Comparison of ENCODE assay signal across 13 mouse cellular contexts in the genomic region with DNA sequence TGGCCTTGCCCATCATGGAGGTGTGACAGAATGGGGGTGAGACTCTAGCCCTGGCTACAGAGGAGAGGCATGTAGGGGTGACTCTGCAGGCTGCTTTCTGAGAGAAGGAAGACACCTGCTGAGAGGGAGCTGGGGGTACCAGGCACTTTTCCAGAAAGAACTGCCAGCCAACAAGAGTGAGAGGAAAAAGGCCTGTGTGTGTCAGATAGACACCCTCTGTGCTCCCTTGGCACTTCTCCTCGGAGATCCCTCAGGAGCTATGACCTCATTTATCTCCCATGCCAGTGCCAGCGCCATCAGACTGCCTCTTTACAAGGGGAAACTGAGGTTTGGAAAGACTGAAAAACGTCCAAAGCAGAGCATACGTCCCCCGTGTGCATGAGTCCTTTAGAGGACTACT.
A peak's percentile ranks its signal among the peaks of the same experiment; 100 is the strongest.
DNase-seq lines count a peak whose midpoint lies in the region; ATAC-seq and TF ChIP-seq lines count a peak whose summit lies in the region.
"Had no signal": no experiment of that assay in that cellular context is flagged by ENCODE, and none has a peak within 500 bp of the region (broad histone marks: within the 10 kb centered on the region; RNA-seq: fewer than 3 reads in every experiment).

No protein-coding gene starts in this region.

- no peaks in the 10 kb centered on the region for H3K27me3 ChIP-seq in heart, adult 2 months (ENCODE audit: control insufficient read depth, insufficient read depth, low read length)
- H3K27me3 ChIP-seq in intestine, embryonic 16.5 days (replicated peaks; ENCODE audit: control insufficient read depth, insufficient read depth, low read length), result no peaks in the 10 kb centered on the region

- H3K4me2 ChIP-seq in intestine, embryonic 16.5 days (ENCODE audit: low read depth, low read length), result no peak overlapping the region
- H3K4me2 ChIP-seq: liver, embryonic 11.5 days had no signal

- TF ChIP-seq CTCF in heart, adult 2 months (IDR thresholded peaks at IDR 0.05), result no peak

- no peak overlapping the region for H3K4me3 ChIP-seq in heart, adult 2 months
- no peak overlapping the region for H3K4me3 ChIP-seq in brown adipose tissue, adult 24 weeks (ENCODE audit: insufficient read depth, low read depth, low read length)
- H3K4me3 ChIP-seq in intestine, embryonic 16.5 days (ENCODE audit: low read length), result no peak overlapping the region
- H3K4me3 ChIP-seq: megakaryocyte, embryonic 14.5 days had no signal

- no peak for ATAC-seq in intestine, embryonic 16.5 days
- ATAC-seq: activated CD4-positive, CD25-positive, alpha-beta regulatory T cell, adult 4 months; lung, postnatal 0 days had no signal

- no peaks in the 10 kb centered on the region for H3K36me3 ChIP-seq in heart, adult 2 months (ENCODE audit: control insufficient read depth, insufficient read depth, low read length)
- H3K36me3 ChIP-seq in intestine, embryonic 16.5 days (ENCODE audit: control insufficient read depth, insufficient read depth, low read length), result no peaks in the 10 kb centered on the region

- no peak overlapping the region for H3K27ac ChIP-seq in heart, adult 2 months
- 0 out of 2 replicates have a peak overlapping the region, but pooled peaks have one; percentile 45 for H3K27ac ChIP-seq in brown adipose tissue, adult 24 weeks (replicated peaks; ENCODE audit: low read depth, low read length)
- H3K27ac ChIP-seq in intestine, embryonic 16.5 days (ENCODE audit: low read length), result no peak overlapping the region

- 52% methylated on average over 5 of the region's 5 CpGs for WGBS in heart, adult 2 months
- WGBS in intestine, embryonic 16.5 days, result 51% methylated on average over 5 of the region's 5 CpGs

- no peak for TF ChIP-seq POLR2A in heart, adult 2 months (IDR thresholded peaks at IDR 0.05; ENCODE audit: insufficient read depth, low read depth, low read length)

- DNase-seq in heart, adult 11 months, result peak; percentile 90
- DNase-seq in heart, adult 2 months, result no peak
- DNase-seq in layer of hippocampus, adult 11-12 months (ENCODE audit: low spot score), result peak; percentile 41
- DNase-seq in layer of hippocampus, postnatal 25 days (ENCODE audit: extremely low spot score in 1 of 2, low spot score in 1 of 2), result no peak
- peak; percentile 70 for DNase-seq in adipocyte (ENCODE audit: low spot score)
- DNase-seq: gastrocnemius, postnatal 36 days; kidney, adult 9 months had no signal

- no peak overlapping the region for H3K9ac ChIP-seq in heart, adult 2 months (ENCODE audit: low read depth, low read length)
- no peak overlapping the region; the same call in 1 of the 2 replicates for H3K9ac ChIP-seq in intestine, embryonic 16.5 days (ENCODE audit: low read depth, low read length)

- H3K9me3 ChIP-seq in intestine, embryonic 16.5 days (ENCODE audit: control insufficient read depth, low read length), result no peaks in the 10 kb centered on the region
- H3K9me3 ChIP-seq: megakaryocyte, embryonic 14.5 days had no signal

- intact Hi-C loops in heart, adult 2 months (cut with DNase I), result no loop called here

- peaks cover 19% of the 10 kb centered on the region for H3K4me1 ChIP-seq in heart, adult 2 months (ENCODE audit: control insufficient read depth, insufficient read depth, low read length)
- H3K4me1 ChIP-seq in brown adipose tissue, adult 24 weeks (ENCODE audit: control insufficient read depth, insufficient read depth, insufficient read length, low read length), result peaks cover 77% of the 10 kb centered on the region
- H3K4me1 ChIP-seq in intestine, embryonic 16.5 days (ENCODE audit: control insufficient read depth, insufficient read depth, low read length), result peaks cover 53% of the 10 kb centered on the region

- no peak for TF ChIP-seq EP300 in heart, adult 2 months (IDR thresholded peaks at IDR 0.05; ENCODE audit: insufficient read depth, low read depth, low read length)

- no peaks in the 10 kb centered on the region for H3K79me2 ChIP-seq in heart, adult 2 months (replicated peaks; ENCODE audit: control insufficient read depth, insufficient read depth, low read length)

Comparison
In these comparisons a context has a peak if more than half of its experiments do, and no peak if none do; other contexts are left out.
1. DNase-seq: peak in heart, adult 11 months (single experiment), layer of hippocampus, adult 11-12 months (single experiment) and adipocyte (single experiment); none in heart, adult 2 months (0 of 2) and layer of hippocampus, postnatal 25 days (0 of 2).